Mouse (Mus musculus): ENCODE measurements around the gene Scn4a. TPM values are rescaled to one million over a fixed set of nuclear protein-coding genes. Genes with fewer than 3 reads are reported as not detected.
"Not testable (repeated sequence)": the region's sequence is repeated elsewhere in the genome, so short reads cannot be mapped to it uniquely, and the experiment has no call there.

Scn4a gene
- not detected for total RNA-seq (2021)
- long read RNA-seq, experiment 1, result 0 reads
- long read RNA-seq, experiment 2, result 0 reads

DNA sequence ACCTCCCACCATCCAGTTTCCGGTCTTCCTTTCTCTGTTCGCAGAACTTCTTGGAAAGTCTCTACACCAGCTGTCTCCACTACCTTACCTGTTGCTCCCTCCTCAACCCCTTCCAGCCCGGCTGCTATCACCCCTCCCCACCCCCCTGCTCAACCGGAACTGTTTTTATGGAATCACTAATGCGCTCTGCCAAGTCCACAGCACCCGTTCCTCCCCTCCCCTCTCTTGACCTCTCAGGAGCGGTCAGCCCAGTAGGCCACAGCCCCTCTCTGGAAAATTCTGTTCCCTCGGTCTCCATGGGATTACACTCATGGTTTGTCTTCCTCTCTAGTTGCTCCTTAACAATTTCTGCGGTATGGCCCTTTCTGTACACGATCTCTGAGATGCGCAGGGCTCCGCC, at the start of gene Scn4a:
Scn4a (minus strand) TSS at position 101 of the 400 bp plus-strand sequence.
- no peak for DNase-seq (ENCODE audit: low spot score in 2 of 2)

DNA sequence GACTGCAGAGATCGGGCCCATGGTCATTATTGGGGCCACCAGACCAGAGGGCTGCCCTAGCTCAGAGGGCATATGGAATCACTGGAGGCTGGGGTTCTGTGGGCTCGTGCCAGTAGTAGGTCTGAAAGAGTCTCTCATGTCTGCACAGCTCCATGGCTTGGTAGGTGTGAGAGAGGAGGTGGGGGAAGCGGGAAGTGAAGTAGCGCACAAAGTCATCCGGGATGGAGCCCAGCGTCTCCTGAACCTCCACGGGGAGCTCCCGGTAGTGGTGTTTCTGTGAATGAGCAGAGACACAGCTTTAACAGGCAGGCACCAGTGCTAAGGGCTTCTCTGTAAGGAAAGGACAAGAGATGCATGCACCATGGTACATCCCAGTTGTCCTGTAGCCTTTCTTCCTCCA, 45.4 kb upstream of the Scn4a start:
- DNase-seq (ENCODE audit: low spot score in 2 of 2), result no peak

DNA sequence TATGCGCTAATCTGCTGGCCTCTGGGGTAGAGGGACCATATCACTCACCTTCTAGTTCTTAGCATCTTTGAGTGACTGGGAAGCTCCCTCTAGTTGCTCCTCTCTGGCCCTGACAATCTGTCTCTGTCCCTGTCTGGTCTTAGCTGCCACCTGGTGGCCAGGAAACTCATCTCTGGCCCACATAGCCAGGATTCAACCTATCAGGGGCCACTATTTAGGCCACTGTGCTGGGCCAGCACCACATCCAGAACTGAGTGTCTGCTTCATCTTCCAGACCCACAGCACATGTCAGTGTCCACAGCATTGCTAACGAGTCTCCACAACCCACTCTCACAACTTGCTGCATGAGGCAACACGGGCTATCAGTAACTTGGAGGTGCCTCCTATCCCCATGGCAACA, 44.6 kb upstream of the Scn4a start:
- no peak for DNase-seq (ENCODE audit: low spot score in 2 of 2)

DNA sequence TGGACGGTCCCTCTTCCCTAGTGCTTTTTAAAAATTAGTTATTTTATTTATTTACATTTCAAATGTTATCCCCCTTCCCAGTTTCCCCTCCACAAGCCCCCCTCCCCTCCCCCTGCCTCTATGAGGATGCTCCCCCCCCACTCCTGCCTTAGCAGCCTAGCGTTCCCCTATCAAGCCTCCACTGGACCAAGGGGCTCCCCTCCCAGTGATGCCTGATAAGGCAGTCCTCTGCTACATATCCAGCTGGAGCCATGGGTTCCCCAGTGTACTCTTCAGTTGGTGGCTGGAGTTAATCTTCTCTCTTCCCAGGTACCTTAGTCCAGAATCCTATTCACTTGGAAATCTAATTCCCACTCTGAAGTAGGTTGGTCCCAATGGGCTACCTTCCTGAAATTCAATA, 41.0 kb upstream of the Scn4a start:
- not testable (repeated sequence) for DNase-seq (ENCODE audit: low spot score in 2 of 2)

DNA sequence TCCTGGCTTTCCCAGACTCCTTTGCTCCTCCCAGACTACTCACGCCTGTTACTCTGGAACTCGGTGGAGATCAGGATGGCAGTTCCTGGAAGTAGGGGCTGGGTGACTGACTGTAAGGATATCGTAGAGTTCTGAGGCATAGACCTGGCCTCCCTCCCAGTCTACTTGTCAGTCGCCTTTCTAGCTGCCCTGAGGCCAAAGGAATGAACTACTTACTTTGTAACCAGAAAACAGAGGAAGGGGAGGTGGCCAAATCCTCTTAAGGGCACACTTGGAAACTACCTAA, 40.2 kb upstream of the Scn4a start:
- DNase-seq (ENCODE audit: low spot score in 2 of 2), result no peak

DNA sequence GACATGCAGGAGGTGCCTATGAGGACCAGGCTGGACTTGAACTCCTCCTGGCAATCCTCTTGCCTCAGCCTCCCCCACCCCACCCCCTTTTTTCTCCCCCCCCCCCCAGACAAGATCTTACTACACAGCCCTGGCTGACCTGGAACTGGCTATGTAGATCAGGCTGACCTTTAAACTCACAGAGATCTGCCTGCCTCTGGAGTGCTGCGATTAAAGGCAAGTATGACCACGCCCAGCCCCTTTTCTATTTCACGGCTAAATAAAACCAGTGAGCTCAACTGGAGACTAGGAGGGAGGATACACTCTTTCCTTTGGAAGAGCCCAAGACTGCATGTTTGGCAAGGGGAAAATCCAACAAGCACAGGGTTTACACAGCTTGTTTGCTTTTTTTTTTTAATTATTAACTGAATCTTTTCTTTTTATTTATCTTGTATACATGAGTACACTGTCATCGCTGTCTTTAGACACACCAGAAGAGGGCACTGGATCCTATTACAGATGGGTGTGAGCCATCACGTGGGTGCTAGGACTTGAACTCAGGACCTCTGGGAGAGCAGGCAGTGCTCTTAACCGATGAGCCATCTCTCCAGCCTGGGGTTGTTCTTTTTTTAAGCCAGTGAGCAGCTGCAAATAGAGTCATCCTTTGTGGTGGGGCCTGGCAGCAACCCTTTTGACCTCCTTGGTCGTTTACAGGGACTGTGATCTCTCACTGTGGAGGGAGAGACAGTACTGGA, 39.7 kb upstream of the Scn4a start:
- DNase-seq (ENCODE audit: low spot score in 2 of 2), result no peak

DNA sequence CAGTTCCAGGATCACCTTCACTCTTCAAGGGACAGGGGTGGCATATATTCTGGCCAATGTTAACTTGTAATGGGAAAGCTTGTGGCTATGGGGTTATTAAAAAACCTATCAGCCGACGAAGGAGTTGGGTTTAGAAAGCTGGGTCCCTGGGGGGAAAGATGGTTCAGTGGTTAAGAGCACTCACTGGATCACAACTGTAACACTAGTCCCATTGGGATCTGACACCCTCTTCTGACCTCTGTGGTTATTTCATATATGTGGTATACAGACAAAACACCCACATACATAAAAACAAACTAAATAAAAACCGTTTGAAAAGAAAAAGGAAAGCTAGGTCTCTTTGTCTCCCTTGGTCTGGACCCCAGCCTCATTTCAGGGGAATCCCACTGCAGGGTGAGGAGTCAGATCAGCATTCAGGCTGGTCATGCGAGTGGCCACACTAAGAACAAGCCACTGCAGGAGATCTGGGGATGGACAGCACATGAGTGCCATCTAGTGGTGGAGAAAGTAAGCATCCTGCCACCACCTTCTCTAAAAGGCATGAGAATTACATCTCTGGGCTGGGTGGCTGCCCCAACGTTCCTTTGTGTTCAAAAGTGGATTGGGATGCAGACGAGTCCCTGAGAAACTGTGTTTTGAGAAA, 38.6 kb upstream of the Scn4a start:
- peak; percentile 67 to 80 for DNase-seq (ENCODE audit: low spot score in 2 of 2)

DNA sequence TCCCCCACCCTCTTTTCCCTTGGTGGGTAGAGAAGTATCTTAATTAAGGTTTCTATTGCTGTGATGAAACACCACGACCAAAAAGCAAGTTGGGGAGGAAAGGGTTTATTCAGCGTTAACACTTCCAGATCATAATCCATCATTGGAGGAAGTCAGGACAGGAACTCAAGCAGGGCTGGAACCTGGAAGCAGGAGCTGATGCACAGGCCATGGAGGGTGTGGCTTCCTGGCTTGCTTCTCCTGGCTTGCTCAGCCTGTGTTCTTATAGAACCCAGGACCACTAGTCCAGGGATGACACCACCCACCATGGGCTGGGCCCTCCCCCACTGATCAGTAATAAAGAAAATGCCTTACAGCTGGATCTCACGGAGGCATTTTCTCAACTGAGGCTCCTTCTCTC, 37.7 kb upstream of the Scn4a start:
- DNase-seq (ENCODE audit: low spot score in 2 of 2), result no peak

DNA sequence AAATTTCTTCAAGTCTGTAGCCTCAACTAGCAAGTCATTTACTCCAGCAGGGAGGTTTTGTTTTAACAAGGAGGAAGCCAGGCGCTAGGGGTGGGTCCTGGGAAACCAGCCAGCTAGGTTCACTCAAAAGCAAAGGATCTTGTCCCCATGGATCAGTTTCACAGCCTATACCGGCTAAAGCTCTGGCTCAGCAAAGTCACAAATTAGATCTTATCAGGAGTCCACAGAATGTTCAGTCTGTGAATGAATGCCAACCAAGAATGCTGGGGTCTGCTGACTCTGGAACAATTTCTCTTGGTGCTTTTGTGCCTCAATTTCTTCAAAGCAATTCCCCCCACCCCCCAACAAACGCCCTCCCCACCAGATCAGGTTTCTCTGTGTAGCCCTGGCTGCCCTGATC, 36.5 kb upstream of the Scn4a start:
- DNase-seq (ENCODE audit: low spot score in 2 of 2), result no peak

DNA sequence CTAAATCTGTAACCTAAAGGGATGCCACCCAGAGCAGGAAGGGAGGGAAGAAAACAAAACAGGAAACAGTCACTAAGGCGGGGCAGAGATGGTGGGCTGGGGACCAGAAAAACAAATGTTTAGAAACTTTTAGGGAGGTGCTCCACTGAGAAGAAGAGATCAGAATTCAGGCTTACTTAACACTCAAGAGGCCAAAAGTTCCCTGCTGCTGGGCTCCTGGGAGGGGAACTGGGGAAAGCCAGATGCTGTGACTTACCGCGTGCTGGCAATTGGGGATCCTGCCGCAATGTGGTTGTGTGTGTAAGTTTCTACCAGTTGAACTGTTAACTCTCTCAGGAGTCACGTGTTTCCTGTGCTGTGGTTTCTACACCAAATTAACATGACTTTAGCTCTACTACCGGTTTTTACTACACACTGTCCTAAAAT, 34.7 kb upstream of the Scn4a start, which contains the start of gene Icam2:
Icam2 (minus strand) TSS at position 285 of the 426 bp plus-strand sequence.
- DNase-seq (ENCODE audit: low spot score in 2 of 2), result no peak

DNA sequence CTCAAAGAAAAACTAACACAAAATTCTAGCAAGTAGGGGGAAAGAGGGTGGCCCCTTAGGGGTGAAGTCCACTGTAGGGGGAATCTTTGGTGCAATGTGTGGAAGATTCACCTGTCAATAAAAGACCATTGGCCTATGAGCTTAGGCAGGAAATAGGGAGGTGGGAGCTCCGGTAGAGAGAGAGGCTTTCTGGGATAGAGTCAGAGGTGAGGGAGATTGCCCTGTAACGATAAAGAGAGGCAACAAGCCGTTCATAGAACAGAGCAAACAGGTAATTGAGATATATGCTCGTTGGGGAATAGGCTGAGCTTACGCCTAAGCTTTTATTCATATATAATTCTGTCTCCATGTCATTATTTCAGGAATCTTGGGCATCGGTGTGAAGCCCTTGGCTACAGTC, 33.9 kb upstream of the Scn4a start:
- no peak for DNase-seq (ENCODE audit: low spot score in 2 of 2)

DNA sequence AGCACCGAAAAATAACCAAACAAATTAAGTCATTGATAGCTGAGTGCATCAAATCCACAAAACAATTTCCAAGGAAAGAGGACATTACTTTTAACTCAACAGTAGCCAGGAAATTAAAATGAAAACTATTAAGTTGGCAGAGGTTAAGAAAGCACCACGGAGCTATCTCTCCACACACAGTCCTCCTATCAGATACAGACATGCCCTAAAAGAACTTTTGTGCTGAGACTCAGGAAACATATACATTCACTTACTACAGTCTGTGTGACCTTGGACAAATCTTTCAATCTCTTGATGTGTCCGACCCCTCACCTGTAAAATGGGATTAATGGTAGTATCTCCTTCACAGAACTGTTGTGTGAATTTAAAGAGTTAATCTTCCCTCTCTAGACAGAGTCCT, 33.3 kb upstream of the Scn4a start:
- DNase-seq (ENCODE audit: low spot score in 2 of 2), result no peak

DNA sequence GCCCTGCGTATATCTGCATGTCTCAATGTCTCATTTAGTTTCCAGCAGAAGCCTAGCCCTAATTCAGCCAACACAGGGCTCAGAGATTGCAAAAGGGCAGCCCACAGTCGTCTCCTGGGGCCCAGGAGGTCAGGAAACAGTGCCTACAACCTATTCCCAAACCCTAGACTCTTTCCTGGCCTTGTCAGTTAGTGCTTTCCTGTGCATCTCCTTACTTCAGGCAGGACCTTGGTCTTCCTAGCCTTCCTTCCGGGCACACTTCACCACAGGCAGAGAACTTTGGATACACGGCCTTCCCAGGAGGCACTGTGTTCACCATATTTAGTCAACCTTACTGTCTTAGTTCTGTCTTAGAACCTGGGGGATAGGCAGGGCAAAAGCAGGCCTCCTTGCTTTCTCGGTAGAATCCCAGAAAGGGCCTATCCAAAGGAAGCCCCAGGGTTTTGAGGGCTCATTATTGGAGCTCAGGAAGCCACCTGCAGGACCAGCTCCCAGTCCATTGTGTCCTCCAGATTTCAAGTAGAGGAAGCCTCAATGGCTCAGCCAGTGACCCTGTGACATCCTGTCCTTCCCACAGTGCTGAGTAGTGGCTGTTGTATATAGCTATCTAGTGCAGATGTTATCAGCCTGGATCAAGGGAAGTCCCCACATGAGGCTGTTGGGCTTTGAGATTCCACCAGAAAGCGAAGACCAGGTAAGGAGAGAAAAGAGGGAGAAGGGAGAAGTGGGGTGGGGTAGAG, 30.1 kb upstream of the Scn4a start:
- no peak for DNase-seq (ENCODE audit: low spot score in 2 of 2)

DNA sequence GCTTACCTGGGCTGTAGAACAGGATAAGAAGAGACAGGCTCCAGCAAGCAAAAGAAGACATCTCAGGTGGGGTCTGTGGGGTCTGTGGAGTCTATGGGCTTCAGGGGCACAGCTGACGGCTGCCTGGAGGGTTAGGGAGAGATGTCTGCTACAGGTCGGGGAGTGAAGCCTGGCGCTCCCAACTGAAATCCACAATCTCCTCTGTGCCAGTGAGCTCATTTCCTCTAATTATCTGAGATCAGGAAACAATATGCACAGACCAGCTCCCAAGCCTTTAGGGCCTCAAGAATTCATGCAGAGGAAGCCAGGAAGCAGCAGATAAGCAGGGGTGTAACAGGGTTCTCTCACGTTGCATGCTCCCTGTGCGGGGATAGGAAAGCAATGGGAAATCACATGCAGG, 29.3 kb upstream of the Scn4a start:
- no peak for DNase-seq (ENCODE audit: low spot score in 2 of 2)

DNA sequence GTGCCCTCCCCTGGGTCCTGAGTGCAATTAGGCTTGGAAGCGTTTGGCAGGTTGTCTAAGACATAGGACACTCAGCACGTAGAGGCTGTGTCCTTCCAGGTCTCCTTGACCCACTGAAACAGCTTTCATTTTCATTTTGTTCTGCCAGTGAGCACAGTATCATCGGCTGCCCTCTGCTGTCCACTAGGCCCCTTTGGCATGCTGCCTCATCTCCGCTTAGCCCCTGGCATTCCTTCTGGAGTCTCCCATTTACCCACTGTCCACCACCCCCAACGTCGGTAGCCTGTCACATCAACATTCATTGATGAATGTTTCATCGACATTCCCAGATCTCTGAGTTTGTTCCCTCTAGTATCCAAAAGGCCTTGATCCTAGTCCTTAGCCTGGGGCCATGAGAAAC, 28.8 kb upstream of the Scn4a start:
- no peak for DNase-seq (ENCODE audit: low spot score in 2 of 2)

DNA sequence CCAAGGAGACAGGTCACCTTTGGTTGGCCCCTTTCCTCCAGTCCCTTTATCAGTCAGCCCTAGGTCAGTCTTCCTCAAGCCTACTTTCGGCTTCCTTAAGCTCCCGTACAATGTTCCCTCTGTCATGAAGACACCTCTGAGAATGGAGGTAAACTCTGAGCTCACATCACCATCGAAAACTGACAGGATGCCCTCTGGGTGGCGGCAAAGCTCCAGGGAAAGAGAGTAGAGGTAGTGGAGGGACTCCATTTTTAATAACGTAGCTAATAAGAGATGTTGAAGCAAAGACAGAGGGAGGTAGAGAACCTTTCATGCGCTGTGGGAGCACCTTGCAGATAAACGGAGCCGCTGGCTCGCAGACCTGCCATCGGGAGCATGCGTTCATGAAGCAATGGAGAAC, 27.9 kb upstream of the Scn4a start:
- no peak for DNase-seq (ENCODE audit: low spot score in 2 of 2)

DNA sequence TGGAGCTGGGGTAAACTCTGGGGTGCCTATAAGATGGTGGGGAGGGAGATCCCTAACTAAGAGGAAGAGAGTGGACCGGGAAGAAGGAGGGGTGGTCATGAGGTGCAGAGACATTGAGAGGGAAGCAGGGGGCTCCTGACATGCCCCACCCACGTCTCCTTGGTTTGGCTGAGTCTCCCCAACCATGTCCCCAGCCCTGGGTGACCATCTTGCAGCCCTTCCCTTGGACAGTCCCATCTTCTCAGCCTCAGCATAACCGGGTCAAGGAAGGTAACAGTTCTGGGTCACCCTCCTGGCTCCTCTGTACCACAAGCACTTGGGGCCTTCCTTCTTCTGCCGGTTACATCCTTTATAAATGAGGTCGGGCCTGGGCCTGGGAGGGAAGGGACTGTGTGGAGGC, 21.9 kb upstream of the Scn4a start:
- DNase-seq (ENCODE audit: low spot score in 2 of 2), result no peak

DNA sequence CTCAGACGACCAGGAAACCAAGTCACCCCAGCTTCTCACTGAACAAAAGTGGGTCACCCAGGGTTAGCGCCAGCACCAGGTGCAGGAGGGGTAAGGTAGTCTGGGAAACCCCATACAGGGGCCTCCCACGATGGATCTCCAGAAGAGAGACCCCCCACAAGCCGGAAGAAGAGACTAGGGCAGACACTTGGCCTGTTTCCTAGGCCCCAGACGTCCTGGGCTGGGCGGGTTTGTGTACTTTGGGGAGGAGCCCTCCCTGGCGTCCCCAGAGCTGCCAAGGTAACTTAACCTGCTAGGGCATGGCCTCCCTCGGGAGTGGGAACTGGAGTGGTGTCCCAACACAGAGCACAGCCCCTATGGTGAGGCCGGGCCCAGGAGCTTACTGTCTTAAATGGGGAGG, 21.5 kb upstream of the Scn4a start:
- no peak for DNase-seq (ENCODE audit: low spot score in 2 of 2)

DNA sequence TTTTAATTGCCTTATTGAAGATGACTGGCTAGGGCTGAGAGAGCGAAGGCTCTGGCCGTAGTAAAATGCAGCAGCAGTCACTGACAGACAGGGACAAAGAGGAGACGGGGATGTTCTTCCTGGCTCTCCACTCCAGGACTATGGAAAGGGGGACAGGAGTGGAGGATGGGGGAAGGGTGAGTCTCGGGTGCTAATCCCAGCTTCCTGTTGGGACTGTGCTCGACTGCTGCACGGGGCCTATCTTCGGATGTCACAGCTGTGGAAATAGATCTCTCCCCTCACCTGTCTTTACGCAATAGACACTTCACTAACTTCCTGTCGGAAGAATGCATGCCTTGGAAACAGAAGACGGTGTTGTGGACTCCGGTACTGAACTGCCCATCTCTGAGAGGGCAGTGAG, 20.9 kb upstream of the Scn4a start:
- no peak for DNase-seq (ENCODE audit: low spot score in 2 of 2)

DNA sequence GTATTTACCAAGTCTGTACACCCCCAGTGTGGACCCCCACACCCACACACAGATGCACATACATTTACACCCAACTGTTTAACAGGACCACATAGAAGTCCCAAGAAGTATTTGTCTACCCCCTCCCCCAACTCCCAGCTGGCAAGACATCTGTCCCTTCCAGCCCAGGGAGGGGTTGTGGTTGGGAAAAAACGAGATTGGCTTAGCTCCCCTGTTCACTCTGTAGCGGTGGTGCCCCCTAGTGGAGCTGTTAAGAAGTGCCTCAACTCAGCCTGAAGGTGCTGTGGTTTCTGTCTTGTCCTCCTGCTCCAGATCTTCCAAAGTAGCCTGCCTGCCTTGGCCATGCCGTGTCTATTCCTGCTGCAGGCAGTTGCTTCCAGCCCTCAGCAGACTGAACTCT, 13.2 kb upstream of the Scn4a start:
- peak; percentile 83 to 86 for DNase-seq (ENCODE audit: low spot score in 2 of 2)

DNA sequence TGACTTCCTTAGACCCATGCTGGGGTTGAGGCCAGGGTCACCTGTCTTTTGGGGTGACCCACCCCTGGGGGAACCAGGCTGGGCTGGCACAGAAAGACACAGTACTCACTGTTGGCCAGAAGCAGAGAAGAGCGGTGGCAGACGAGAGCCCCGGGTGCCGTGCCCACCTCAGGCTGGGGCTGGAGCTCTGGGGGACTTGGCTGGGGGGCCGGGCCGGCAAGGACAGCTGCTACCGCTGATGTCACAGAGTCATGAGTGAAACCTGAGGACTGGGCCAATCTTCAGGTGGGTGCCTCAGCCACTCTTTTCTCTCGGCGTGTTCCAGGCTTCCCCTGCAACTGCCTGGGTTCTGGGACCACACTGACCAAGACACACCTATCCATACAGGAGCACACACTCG, 12.3 kb upstream of the Scn4a start, which contains the start of gene Prr29:
Prr29 (plus strand) TSS at position 107 of the 400 bp plus-strand sequence.
- no peak for DNase-seq (ENCODE audit: low spot score in 2 of 2)

DNA sequence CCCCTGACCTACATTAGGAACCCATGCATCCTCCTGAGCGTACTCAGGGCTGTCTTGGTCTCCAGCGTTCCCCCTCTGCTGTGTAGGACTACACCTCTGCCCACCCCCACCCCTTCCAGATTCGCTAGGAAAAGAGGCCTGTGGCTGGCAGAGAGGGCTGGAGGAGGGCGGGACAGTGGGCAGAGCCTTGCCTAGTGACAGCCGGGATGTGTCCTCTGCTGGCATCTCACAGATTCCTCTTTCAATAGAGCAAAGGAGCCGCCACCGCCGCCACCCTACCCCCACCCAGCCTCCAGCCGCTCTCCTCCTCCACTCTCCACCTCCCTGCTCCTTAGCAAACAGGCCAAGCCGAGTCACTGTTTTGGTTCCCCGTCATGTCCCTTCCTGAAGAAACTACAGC, 11.6 kb upstream of the Scn4a start:
- no peak for DNase-seq (ENCODE audit: low spot score in 2 of 2)
